Mouse (Mus musculus) erythroblast, embryonic 14.5 days (primary cell): ENCODE data around the gene Ndufs5.

Experiments
- GATA1 ChIP-seq: IDR thresholded peaks from 2 replicates; pipeline ENCODE4 v1.6.1; 2012; ENCODE audit warnings: low read length, inconsistent platforms, mixed read lengths
- TAL1 ChIP-seq: IDR thresholded peaks from 3 replicates; pipeline ENCODE4 v1.6.1; 2012; ENCODE audit warnings: low read length, inconsistent platforms, mixed read lengths

- TF ChIP-seq GATA1, result no peak
- TF ChIP-seq TAL1, result no peak
Measured at GRCm38 (mm10) chr4:123742891-123743290, 24.9 kb upstream of the Ndufs5 start.
